Mouse (Mus musculus) left cerebral cortex, adult 18-20 months (tissue): ENCODE measurements around the gene Kansl1l. TPM values are rescaled to one million over a fixed set of nuclear protein-coding genes. Genes with fewer than 3 reads are reported as not detected.
A peak's percentile ranks its signal among the peaks of the same experiment; 100 is the strongest.

ENCODE experiments used
- DNase-seq, 2 experiments: peaks; one replicate each; pipeline ENCODE4 v3.0.0; 2021 to 2022; ENCODE audit warnings: low spot score in 2 of 2, mixed read lengths in 1 of 2
- long read RNA-seq, 2 experiments: library from polyadenylated mRNA; stranded (forward); transcript quantifications; one replicate each; pipeline ENCODE4 v2.0.0; 2021
- total RNA-seq, 2 experiments: library from RNA; stranded (reverse); gene quantifications; 2 replicates each; pipeline ENCODE4 v1.2.3; 2021

The Kansl1l gene
- 10 to 100 TPM; 17.6 to 18.1 TPM for total RNA-seq
- long read RNA-seq, experiment 1, partial matches to known transcripts: 1 of 3 reads
- long read RNA-seq, experiment 1, other reads (novel, unspliced or antisense): 0 of 3 reads
- long read RNA-seq, experiment 2, partial matches to known transcripts: 1 of 4 reads
- long read RNA-seq, experiment 2, other reads (novel, unspliced or antisense): 3 of 4 reads

- DNase-seq: peak; percentile 91 to 96
Observed at GRCm38 (mm10) chr1:66817453-66817839, at the start of gene Kansl1l. Gene Kansl1l, minus strand, starts transcription at chr1:66817562.

DNA sequence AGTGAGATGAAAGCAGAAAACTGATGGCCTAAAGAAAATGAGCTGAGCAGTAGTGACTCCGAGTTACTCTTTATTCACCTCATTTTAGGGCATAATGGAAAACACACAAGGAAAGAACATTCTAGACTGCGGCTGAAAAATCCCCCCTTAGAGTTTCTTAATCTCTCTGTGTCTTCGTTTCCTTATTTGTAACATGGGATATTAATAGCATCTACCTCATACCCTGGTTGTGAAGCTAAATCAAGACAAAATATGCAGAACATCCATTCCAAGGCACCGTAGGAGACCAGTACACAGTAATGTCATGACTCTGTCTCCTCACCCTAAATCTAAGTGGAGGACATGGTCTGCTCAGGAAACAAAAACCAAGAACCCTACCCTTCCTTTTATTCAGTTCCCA, 48.3 kb upstream of the Kansl1l start:
- no peak for DNase-seq

DNA sequence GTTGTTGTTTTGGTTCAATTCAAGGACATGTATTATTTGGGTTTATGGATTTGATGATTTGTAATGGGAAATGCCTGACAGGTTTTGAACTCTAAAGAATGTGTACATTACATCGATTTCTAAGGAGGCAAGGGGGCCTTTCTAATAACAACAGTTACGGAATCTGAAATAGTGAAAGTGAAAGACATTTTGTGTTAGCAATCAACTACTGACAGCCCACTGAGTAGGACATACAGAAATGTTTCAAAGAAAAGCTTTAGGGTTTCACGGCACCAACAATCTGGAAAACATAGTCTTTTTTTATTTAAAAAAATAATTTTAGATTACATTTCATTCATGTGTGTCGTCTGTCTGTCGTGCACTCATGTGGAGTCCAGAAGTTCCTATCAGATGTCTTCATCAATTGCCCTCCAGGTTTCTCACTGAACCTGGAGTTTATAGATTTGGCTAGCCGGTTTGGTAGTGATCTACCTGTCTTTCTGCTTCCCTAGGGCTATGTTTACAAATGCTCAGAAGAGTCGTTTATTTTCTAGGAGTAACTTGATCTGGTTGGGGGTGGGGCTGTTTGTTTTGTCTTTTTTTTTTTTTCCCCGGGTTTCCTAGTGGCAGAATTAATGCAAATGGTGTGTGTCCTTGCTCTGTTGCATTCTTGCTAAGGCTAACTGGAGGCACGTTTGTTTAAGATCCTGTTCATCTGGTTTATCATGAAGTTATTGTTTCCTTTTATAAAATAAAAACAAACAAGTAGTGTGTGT, 46.6 kb upstream of the Kansl1l start:
- no peak for DNase-seq

- peak; percentile 43 to 57 for DNase-seq
Observed at GRCm38 (mm10) chr1:66862712-66863511, 45.5 kb upstream of the Kansl1l start, which contains the start of gene Acadl. Gene Acadl, minus strand, starts transcription at chr1:66863277.

GRCm38 (mm10) chr1:66861764-66862672, 44.7 kb upstream of the Kansl1l start:
- no peak for DNase-seq

DNA sequence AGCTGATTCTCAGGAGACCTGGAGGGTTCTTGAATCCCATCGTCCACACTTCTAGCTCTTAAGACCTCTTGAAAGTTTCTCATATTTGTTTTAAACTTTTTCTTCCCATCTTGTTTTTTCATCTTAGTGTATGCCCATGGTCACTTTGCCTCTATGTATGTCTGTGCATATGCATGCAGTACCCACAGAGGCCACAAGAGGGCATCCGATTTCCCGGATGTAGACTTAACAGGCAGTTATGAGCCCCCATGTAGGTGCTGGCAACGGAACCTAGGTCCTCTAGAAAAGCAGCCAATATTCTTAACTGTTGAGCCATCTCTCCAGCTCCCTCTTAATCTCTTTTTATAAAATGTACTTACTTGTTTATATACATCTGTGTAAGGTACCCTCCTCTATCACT, 30.1 kb upstream of the Kansl1l start:
- DNase-seq: no peak

DNA sequence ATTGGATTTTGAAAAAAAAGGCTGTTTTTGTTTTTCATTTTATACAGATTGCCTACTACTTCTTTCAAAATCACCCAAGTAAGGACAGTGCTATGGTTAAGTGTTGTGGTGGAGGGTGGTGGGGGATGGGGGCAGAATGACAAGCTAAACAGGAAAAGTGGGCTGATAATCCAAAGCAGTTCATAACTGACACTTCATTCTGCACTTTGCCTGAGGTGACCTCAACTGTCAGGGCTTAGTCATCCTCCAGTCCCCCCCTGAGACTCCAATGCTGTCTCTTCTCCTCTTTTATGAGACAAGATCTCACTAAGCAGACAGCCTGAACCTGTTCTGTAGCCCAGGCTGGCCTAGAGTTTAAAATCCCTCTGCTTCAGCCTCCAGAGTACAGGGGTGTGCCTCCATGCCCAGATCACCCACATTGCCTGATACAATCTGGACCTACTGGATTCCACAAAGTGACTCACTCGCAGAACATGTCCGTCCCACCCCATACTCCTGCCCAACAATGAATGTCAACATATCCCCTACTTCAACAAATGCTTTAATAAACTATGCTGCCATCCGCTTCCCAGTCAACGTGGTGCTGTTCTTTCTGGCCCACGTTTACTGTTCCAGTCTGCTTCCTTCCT, 28.4 kb upstream of the Kansl1l start:
- DNase-seq: no peak

- no peak for DNase-seq
Observed at GRCm38 (mm10) chr1:66841938-66842337, 24.6 kb upstream of the Kansl1l start.

GRCm38 (mm10) chr1:66841510-66841909, 24.1 kb upstream of the Kansl1l start:
- no peak for DNase-seq

DNA sequence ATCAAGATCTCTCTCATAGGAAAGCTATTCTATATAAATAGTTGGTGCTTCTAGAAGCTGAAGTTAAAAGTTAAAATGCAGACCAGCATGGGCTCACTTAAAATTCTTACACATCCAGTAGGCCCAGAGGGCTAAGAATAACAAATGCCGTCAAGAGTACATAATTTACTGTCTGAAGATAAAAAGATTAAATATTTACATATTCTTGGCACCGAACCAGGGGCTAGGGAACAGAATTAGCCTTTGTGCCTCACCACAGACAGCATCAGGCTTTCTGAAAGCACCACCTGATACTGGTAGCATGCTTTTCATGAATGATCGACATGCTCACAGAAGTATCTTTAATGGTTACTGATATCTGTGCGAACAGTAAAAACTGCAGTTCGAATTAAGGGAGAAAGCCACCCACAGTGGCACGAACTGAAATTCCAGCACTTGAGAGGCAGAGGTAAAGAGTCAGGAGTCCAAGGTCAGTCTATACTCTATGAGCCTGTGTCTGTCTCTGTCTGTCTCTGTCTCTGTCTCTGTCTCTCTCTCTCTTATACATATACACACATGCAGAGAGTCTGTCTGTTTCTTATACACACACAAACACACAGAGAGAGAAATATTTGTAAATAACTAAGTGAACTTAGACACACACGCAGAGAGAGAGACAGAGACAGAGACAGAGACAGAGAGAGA, 22.5 kb upstream of the Kansl1l start:
- DNase-seq: no peak

DNA sequence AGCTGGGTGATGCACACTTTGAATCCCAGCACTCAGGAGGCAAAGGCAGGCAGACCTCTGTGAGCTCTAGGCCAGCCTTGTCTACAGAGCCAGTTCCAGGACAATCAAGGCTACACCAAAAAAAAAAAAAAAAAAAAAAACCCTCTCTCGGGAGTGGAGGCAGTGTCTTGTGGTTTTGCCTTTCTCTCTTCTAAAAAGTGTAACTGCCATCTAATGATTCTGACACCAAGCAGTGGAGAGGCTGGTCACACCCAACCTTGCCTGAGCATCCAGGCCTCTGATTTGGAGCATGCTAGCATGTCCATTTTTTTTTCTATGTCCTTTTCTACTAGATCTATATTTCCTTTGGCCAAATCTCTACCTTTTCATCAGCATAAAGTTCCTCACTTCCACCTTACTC, 21.8 kb upstream of the Kansl1l start:
- no peak for DNase-seq

GRCm38 (mm10) chr1:66838184-66839042, 21.1 kb upstream of the Kansl1l start:
- DNase-seq: peak; percentile 78 to 89

DNA sequence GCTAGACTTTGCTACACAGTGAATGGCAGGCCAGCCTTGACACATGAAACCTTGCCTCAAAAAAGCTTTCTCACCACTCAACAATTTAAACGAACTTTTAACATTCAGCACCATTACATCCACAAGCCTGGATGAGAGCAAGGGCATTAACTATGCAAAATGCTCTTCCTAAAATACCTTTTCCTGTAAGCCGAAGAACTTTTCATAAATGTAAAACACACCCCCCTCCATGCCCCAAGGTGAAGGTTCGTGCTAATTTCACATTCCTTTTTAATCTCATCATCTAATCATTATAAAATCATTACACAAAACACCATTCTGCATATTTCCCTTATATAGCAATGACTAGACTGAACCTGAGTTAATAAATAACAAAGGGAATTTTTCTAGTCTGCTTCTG, 19.8 kb upstream of the Kansl1l start:
- DNase-seq: no peak

- DNase-seq: no peak
Observed at GRCm38 (mm10) chr1:66832636-66833165, 15.3 kb upstream of the Kansl1l start.

DNA sequence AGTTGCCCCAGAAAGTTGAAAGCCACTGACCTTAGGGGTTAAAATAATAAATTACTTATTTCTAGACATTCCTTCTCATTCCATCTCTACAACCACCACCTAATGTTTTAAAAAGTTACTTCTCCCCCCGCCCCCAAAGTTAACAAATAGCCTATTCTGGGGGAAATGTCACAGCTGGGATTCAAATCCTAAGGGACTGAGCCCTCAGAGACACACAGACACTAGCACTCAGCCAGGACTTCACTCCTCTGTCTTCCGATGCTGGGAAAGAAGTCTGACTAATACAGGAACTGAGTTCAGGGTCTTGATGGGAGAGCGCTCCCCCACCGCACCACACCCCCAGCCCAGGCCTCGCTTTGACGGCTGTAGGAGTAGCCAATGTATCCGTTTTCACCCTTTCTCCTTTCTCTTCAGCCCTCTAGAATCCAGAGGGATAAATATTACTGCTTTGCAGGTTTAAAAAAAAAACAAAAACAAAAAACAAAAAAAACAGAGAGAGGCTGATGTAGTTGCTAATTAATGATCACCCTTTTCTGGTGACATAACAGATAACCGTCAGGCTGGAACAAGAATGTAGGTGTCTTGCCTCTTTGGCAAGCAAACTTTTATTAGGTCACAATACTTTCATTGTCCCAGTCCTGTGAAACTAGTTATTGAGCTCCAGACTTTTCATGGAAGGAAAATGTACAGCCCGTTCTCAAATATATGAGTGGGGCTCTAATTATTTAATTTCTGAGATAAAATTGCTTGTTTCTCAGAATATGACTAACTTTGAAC, 14.7 kb upstream of the Kansl1l start:
- no peak for DNase-seq

DNA sequence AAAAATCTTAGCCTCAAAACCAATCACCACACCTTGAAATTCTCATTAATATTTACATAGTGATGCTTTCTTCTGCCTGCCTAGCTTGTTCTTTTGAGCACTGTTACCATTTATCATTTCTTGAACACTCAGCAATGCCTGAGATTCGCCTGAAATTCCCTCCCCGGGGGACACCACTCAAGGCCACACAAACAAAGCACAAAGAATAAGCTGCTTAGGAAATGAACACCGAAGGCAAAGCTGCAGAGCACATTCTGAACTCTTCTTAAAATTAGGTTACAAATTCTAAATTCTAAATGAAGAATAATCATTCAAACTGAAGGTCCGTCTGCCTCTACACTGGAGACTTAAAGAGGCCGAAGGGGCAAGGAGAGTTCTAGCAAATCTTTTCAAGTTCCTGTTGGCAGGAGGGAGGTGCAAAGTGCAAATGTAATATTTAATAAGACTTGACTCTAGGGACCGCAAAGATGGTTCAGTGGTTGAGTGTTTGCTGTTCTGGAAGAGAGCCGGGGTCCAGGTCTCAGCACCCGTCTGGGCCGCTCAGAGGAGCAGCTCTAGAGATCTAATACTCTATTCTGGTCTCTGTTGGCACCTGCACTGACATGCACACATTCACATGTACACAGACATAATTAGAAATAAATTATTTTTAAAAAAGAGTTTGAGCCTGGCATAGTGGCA, 12.2 kb upstream of the Kansl1l start:
- no peak for DNase-seq

GRCm38 (mm10) chr1:66821966-66822365, 4.6 kb upstream of the Kansl1l start:
- no peak for DNase-seq
